Mouse (Mus musculus): Measurements from ENCODE around the gene 1700015G11Rik. TPM values are rescaled to one million over a fixed set of nuclear protein-coding genes. Genes with fewer than 3 reads are reported as not detected.

Gene 1700015G11Rik
- polyA plus RNA-seq, 1 experiment from 2014 or later: not detected

DNA sequence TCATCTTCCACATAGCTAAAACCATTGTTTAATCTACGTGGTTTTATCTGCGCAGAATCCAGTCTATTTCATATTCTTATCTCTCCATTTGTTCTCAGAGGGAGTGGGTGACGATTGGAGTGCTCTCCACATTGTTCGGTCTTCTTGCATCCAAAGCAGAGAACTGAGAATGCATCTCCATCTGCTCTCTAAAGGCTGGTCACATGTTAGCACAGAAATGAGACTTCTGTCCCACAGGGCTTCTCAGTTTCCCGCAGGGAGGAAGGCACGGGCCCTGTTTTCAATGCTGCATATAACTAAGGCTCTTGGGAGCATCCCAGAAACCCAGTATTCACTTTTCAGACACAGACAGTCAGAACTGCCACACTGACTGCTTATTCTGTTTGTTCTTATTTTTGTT lies 29.8 kb downstream of the 1700015G11Rik start:
- WGBS: 72% methylated on average over 6 of the region's 6 CpGs
- Histone ChIP-seq H3K4me1 (ENCODE audit: control insufficient read depth in 2 of 2, insufficient read depth in 2 of 2, low read length in 2 of 2) (peaks cover 4 to 18% of the 10 kb centered on the region in 2 experiments), H3K27me3 (ENCODE audit: control insufficient read depth, insufficient read depth, low read length) (peaks cover 10% of the 10 kb centered on the region), H3K9ac (ENCODE audit: low read length) (no peak overlapping the region), H3K36me3 (ENCODE audit: control insufficient read depth, insufficient read depth, low read length) (no peaks in the 10 kb centered on the region), H3K27ac (replicated peaks in 1 of 2; ENCODE audit: control insufficient read depth in 1 of 2, insufficient read depth in 1 of 2, low read depth in 2 of 2, low read length in 2 of 2) (no peak overlapping the region), H3K9me3 (ENCODE audit: control insufficient read depth, low read length) (no peaks in the 10 kb centered on the region), H3K4me3 (ENCODE audit: control insufficient read depth in 1 of 2, insufficient read depth in 1 of 2, low read depth in 1 of 2, low read length in 2 of 2) (no peak overlapping the region), H3K4me2 (ENCODE audit: low read length) (no peak overlapping the region)
- ATAC-seq (ENCODE audit: insufficient number of reproducible peaks, insufficient read depth, low FRiP score, low read depth): no peak

DNA sequence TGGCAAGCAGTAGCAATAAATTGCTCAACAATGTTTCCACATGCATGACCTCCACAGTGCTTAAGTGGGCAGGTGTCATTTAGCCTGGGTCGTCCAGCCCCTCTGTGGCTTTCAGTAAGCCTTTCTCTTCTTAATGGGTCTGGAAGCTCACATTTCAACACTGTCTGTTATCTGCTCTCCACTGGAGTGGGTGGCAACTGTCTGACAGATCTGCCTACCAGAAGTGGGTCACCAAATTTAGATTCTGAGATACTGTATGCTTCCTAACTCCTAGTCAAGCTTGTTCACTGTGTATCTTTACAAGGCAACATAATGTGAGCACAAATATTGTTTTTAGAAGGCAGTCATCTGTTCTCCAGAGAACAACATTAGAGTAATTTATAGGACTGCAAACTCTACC lies 33.2 kb downstream of the 1700015G11Rik start:
- Histone ChIP-seq H3K4me2 (ENCODE audit: low read length) (peak overlapping the region; percentile 39), H3K36me3 (ENCODE audit: control insufficient read depth, insufficient read depth, low read length) (no peaks in the 10 kb centered on the region), H3K4me1 (ENCODE audit: control insufficient read depth in 2 of 2, insufficient read depth in 2 of 2, low read length in 2 of 2) (peaks cover 3 to 18% of the 10 kb centered on the region in 2 experiments), H3K4me3 (ENCODE audit: control insufficient read depth in 1 of 2, insufficient read depth in 1 of 2, low read depth in 1 of 2, low read length in 2 of 2) (no peak overlapping the region), H3K27ac (replicated peaks in 1 of 2; ENCODE audit: control insufficient read depth in 1 of 2, insufficient read depth in 1 of 2, low read depth in 2 of 2, low read length in 2 of 2) (no peak overlapping the region; a peak in 1 of 4 replicates), H3K9ac (ENCODE audit: low read length) (no peak overlapping the region), H3K27me3 (ENCODE audit: control insufficient read depth, insufficient read depth, low read length) (peaks cover 14% of the 10 kb centered on the region), H3K9me3 (ENCODE audit: control insufficient read depth, low read length) (no peaks in the 10 kb centered on the region)
- ATAC-seq (ENCODE audit: insufficient number of reproducible peaks, insufficient read depth, low FRiP score, low read depth): peak; percentile 31; the same call in 1 of the 2 replicates
- WGBS: 19% methylated on average over 1 of the region's 1 CpGs

DNA sequence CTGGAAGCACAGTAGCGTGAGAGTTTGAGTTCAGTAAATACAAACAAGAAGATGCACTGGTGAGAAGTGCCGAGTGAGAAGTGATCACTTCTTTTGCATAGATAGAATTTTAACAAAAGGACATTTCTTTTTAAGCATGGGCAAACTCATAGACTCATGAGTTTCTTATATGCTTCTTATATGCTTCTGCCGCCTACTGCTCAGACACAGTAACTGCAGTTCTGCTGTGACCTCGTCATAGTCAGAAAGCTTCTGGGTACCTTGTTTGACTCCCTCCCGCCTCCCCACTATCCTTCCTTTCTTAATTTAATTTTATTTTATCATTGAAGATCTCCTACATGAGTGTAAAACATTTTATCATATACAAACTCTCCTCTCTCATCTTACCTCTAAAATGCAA lies 36.3 kb downstream of the 1700015G11Rik start:
- no peak overlapping the region for H3K27ac ChIP-seq (replicated peaks in 1 of 2; ENCODE audit: control insufficient read depth in 1 of 2, insufficient read depth in 1 of 2, low read depth in 2 of 2, low read length in 2 of 2)
- H3K9ac ChIP-seq (ENCODE audit: low read length): no peak overlapping the region
- no peak for ATAC-seq (ENCODE audit: insufficient number of reproducible peaks, insufficient read depth, low FRiP score, low read depth)
- WGBS: 46% methylated on average over 5 of the region's 5 CpGs
- H3K27me3 ChIP-seq (ENCODE audit: control insufficient read depth, insufficient read depth, low read length): peaks cover 12% of the 10 kb centered on the region
- H3K36me3 ChIP-seq (ENCODE audit: control insufficient read depth, insufficient read depth, low read length): no peaks in the 10 kb centered on the region
- peaks cover 3 to 18% of the 10 kb centered on the region in 2 experiments for H3K4me1 ChIP-seq (ENCODE audit: control insufficient read depth in 2 of 2, insufficient read depth in 2 of 2, low read length in 2 of 2)
- no peaks in the 10 kb centered on the region for H3K9me3 ChIP-seq (ENCODE audit: control insufficient read depth, low read length)
- no peak overlapping the region for H3K4me2 ChIP-seq (ENCODE audit: low read length)
- no peak overlapping the region for H3K4me3 ChIP-seq (ENCODE audit: control insufficient read depth in 1 of 2, insufficient read depth in 1 of 2, low read depth in 1 of 2, low read length in 2 of 2)

DNA sequence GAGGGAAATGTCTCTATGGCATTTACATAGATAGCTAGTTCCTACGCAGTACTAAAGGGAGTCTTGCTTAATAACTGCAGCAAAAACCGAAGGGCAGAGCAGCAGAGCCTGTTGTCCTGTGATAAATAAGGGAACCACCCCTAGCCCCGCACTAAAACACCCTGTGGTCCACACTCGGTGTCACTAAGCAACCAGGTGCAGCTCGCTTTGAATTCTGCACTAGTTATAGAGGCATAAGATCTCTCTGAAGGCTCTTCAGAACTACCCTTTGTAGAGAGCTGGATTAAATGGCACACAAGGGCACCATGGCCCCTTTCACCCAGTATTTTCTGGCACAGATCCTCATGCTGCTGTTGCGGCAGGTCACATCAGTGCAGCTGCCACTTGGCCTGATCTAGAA lies 40.3 kb downstream of the 1700015G11Rik start:
- no peak overlapping the region for H3K4me3 ChIP-seq (ENCODE audit: control insufficient read depth in 1 of 2, insufficient read depth in 1 of 2, low read depth in 1 of 2, low read length in 2 of 2)
- no peaks in the 10 kb centered on the region for H3K36me3 ChIP-seq (ENCODE audit: control insufficient read depth, insufficient read depth, low read length)
- ATAC-seq (ENCODE audit: insufficient number of reproducible peaks, insufficient read depth, low FRiP score, low read depth): no peak
- H3K27ac ChIP-seq (replicated peaks in 1 of 2; ENCODE audit: control insufficient read depth in 1 of 2, insufficient read depth in 1 of 2, low read depth in 2 of 2, low read length in 2 of 2): no peak overlapping the region
- 0 out of 2 replicates have a peak, but pooled peaks cover 4% of the 10 kb centered on the region for H3K27me3 ChIP-seq (ENCODE audit: control insufficient read depth, insufficient read depth, low read length)
- H3K4me2 ChIP-seq (ENCODE audit: low read length): no peak overlapping the region
- 70% methylated on average over 6 of the region's 6 CpGs for WGBS
- H3K9ac ChIP-seq (ENCODE audit: low read length): no peak overlapping the region
- H3K4me1 ChIP-seq (ENCODE audit: control insufficient read depth in 2 of 2, insufficient read depth in 2 of 2, low read length in 2 of 2): no peaks in the 10 kb centered on the region; a peak in 1 of 4 replicates
- no peaks in the 10 kb centered on the region for H3K9me3 ChIP-seq (ENCODE audit: control insufficient read depth, low read length)

DNA sequence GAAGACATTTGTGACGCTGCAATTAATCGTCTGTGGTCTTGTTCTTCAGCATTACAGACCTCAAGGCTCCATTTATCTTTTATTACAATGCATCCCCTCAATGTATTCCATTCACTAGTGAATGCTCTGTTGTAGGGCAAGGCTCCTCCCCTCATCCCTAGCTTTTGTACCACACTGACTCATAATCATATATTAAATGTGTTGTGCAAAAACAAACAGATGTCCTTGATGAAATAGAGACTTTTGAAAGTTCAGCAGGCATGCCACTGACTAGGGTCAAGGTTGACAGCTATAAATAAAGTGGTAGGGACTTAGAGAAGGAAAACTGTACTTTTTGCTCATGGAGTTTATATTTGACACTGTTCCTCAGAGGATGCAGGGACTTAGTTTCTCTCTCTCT lies 42.0 kb downstream of the 1700015G11Rik start:
- no peak for ATAC-seq (ENCODE audit: insufficient number of reproducible peaks, insufficient read depth, low FRiP score, low read depth)
- no peak overlapping the region for H3K4me2 ChIP-seq (ENCODE audit: low read length)
- no peak overlapping the region for H3K9ac ChIP-seq (ENCODE audit: low read length)
- no peak overlapping the region for H3K4me3 ChIP-seq (ENCODE audit: control insufficient read depth in 1 of 2, insufficient read depth in 1 of 2, low read depth in 1 of 2, low read length in 2 of 2)
- H3K4me1 ChIP-seq (ENCODE audit: control insufficient read depth in 2 of 2, insufficient read depth in 2 of 2, low read length in 2 of 2): no peaks in the 10 kb centered on the region; a peak in 1 of 4 replicates
- WGBS: 67% methylated on average over 2 of the region's 2 CpGs
- H3K36me3 ChIP-seq (ENCODE audit: control insufficient read depth, insufficient read depth, low read length): no peaks in the 10 kb centered on the region
- H3K9me3 ChIP-seq (ENCODE audit: control insufficient read depth, low read length): no peaks in the 10 kb centered on the region
- H3K27me3 ChIP-seq (ENCODE audit: control insufficient read depth, insufficient read depth, low read length): 0 out of 2 replicates have a peak, but pooled peaks cover 4% of the 10 kb centered on the region
- H3K27ac ChIP-seq (replicated peaks in 1 of 2; ENCODE audit: control insufficient read depth in 1 of 2, insufficient read depth in 1 of 2, low read depth in 2 of 2, low read length in 2 of 2): no peak overlapping the region

DNA sequence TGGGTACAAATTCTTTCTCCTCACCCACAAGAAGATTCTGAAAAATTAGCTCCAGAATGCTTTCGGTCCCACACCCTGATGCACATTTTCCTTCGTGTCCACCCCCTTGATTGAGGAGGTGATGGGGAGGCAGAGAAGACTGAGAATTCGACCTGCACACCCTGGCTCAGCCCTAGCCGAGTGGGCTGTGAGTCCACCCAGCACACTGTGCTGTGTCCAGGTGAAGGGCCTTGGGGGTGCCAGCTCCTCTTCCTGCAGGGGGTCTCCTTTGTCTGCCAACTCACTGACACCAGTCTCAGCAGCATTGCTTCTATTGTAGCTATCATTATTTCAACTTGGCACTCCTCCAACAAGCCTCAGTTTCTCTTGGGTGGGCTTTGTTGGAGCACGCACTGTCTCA lies 42.4 kb downstream of the 1700015G11Rik start:
- no peak for ATAC-seq (ENCODE audit: insufficient number of reproducible peaks, insufficient read depth, low FRiP score, low read depth)
- Histone ChIP-seq H3K36me3 (ENCODE audit: control insufficient read depth, insufficient read depth, low read length) (no peaks in the 10 kb centered on the region), H3K9ac (ENCODE audit: low read length) (no peak overlapping the region), H3K9me3 (ENCODE audit: control insufficient read depth, low read length) (no peaks in the 10 kb centered on the region), H3K4me3 (ENCODE audit: control insufficient read depth in 1 of 2, insufficient read depth in 1 of 2, low read depth in 1 of 2, low read length in 2 of 2) (no peak overlapping the region), H3K27me3 (ENCODE audit: control insufficient read depth, insufficient read depth, low read length) (0 out of 2 replicates have a peak, but pooled peaks cover 4% of the 10 kb centered on the region), H3K4me2 (ENCODE audit: low read length) (no peak overlapping the region), H3K27ac (replicated peaks in 1 of 2; ENCODE audit: control insufficient read depth in 1 of 2, insufficient read depth in 1 of 2, low read depth in 2 of 2, low read length in 2 of 2) (no peak overlapping the region), H3K4me1 (ENCODE audit: control insufficient read depth in 2 of 2, insufficient read depth in 2 of 2, low read length in 2 of 2) (no peaks in the 10 kb centered on the region; a peak in 1 of 4 replicates)
- 69% methylated on average over 5 of the region's 5 CpGs for WGBS

DNA sequence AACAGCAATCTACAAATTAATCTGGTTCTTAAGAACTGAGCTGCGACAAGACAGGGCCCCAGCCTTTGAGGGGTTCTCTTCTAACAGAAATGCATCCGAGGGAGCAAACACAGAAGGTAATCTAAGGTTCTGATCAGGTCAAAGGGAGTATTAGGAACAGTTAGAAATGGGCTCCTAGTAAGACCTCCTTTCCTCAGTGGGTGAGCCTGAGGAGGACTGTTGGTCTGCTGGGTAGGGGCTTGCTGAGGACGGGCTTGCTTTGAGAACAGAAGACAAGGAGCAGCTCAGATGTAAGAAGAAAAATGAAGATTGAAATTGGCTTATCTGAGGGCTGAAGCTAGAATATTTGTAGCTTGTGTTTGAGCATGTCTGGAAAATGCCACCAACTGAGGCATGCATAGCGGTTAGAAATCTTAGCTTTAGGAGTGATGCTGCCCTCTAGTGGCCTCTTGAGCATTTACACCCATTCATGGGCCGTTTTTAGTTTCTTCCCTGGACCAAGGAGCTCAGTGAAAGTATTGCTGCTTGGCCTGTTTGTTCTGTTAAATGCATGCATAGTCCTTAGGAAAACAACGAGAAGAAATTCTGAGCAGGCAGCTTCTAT lies 43.2 kb downstream of the 1700015G11Rik start:
- Histone ChIP-seq H3K27me3 (ENCODE audit: control insufficient read depth, insufficient read depth, low read length) (no peaks in the 10 kb centered on the region), H3K27ac (replicated peaks in 1 of 2; ENCODE audit: control insufficient read depth in 1 of 2, insufficient read depth in 1 of 2, low read depth in 2 of 2, low read length in 2 of 2) (no peak overlapping the region), H3K4me3 (ENCODE audit: control insufficient read depth in 1 of 2, insufficient read depth in 1 of 2, low read depth in 1 of 2, low read length in 2 of 2) (no peak overlapping the region), H3K9ac (ENCODE audit: low read length) (no peak overlapping the region), H3K36me3 (ENCODE audit: control insufficient read depth, insufficient read depth, low read length) (no peaks in the 10 kb centered on the region), H3K4me1 (ENCODE audit: control insufficient read depth in 2 of 2, insufficient read depth in 2 of 2, low read length in 2 of 2) (no peaks in the 10 kb centered on the region; a peak in 1 of 4 replicates), H3K9me3 (ENCODE audit: control insufficient read depth, low read length) (no peaks in the 10 kb centered on the region), H3K4me2 (ENCODE audit: low read length) (no peak overlapping the region)
- WGBS: 32% methylated on average over 6 of the region's 6 CpGs
- no peak for ATAC-seq (ENCODE audit: insufficient number of reproducible peaks, insufficient read depth, low FRiP score, low read depth)

DNA sequence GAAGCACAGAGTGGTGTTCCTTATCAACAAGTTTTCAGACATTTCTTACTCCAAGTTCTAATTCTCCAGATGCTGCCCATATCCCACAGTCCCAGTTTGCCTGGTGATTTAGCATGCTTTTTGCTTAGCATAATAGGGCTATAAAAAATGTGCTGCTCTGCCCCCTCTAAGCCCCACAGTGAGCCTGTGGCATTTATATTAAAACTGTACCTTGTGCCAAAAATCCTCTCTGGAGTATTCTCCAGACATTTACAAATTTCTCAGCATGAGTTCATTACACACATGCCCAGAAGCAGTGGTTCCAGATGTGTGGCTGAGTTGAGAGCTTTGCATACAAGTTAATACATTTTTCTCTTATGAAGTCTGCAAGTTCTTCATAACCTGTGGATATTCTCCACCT lies 46.1 kb downstream of the 1700015G11Rik start:
- Histone ChIP-seq H3K27me3 (ENCODE audit: control insufficient read depth, insufficient read depth, low read length) (no peaks in the 10 kb centered on the region), H3K36me3 (ENCODE audit: control insufficient read depth, insufficient read depth, low read length) (no peaks in the 10 kb centered on the region), H3K4me3 (ENCODE audit: control insufficient read depth in 1 of 2, insufficient read depth in 1 of 2, low read depth in 1 of 2, low read length in 2 of 2) (no peak overlapping the region), H3K4me2 (ENCODE audit: low read length) (no peak overlapping the region), H3K4me1 (ENCODE audit: control insufficient read depth in 2 of 2, insufficient read depth in 2 of 2, low read length in 2 of 2) (no peaks in the 10 kb centered on the region), H3K9me3 (ENCODE audit: control insufficient read depth, low read length) (no peaks in the 10 kb centered on the region), H3K27ac (replicated peaks in 1 of 2; ENCODE audit: control insufficient read depth in 1 of 2, insufficient read depth in 1 of 2, low read depth in 2 of 2, low read length in 2 of 2) (no peak overlapping the region), H3K9ac (ENCODE audit: low read length) (no peak overlapping the region)
- ATAC-seq (ENCODE audit: insufficient number of reproducible peaks, insufficient read depth, low FRiP score, low read depth): no peak

Data from heart, embryonic 14.5 days (tissue).